Mouse (Mus musculus): Measurements from ENCODE around the gene Gmppa. TPM values are rescaled to one million over a fixed set of nuclear protein-coding genes. Genes with fewer than 3 reads are reported as not detected.

Gene Gmppa
- 79.2 and 89.6 TPM in 2 replicates for polyA plus RNA-seq (2012; ENCODE audit: insufficient read depth, insufficient read length, missing spikeins)

GRCm38 (mm10) chr1:75435475-75436328 is at the start of gene Gmppa:
Gene Gmppa, plus strand, starts transcription at chr1:75435930.
- TF ChIP-seq POLR2A (IDR thresholded peaks at IDR 0.05; ENCODE audit: borderline replicate concordance, low read depth, low read length) (0 out of 2 replicates have a peak, but pooled peaks have one; percentile 5), CTCF (IDR thresholded peaks at IDR 0.05; ENCODE audit: low read depth, low read length) (no peak)
- Histone ChIP-seq H3K4me3 (ENCODE audit: insufficient read depth, low read length) (peak within 1 kb of the TSS; percentile 66), H3K27ac (ENCODE audit: insufficient read depth, low read depth, low read length) (no peak within 1 kb of the TSS), H3K4me1 (ENCODE audit: control insufficient read depth, insufficient read depth, low read length) (peaks cover 5% of the 10 kb centered on the region)

DNA sequence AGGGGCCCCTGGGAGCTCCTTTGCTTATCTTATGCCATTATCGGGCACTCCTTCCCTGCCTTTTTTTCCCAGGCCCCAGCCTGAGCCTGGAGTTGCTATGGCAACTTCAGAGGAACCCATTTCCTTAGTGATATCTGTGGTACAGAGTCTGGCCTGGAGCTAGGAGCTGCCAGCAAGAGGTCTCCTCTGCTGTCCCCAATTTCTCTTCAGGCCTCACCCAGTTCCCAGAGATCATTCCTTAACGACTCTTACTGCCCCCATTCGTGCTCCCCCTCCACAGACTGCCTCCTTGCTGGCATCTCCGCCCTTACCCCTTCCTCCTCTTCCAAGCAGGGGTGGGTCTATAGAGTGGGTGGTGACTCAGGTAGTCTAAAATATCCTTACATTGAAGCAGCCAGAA is 49.6 kb upstream of the Gmppa start:
- Histone ChIP-seq H3K4me3 (ENCODE audit: insufficient read depth, low read length) (no peak overlapping the region), H3K27ac (ENCODE audit: insufficient read depth, low read depth, low read length) (no peak overlapping the region), H3K4me1 (ENCODE audit: control insufficient read depth, insufficient read depth, low read length) (no peaks in the 10 kb centered on the region)
- TF ChIP-seq POLR2A (IDR thresholded peaks at IDR 0.05; ENCODE audit: borderline replicate concordance, low read depth, low read length) (no peak), CTCF (IDR thresholded peaks at IDR 0.05; ENCODE audit: low read depth, low read length) (no peak)

GRCm38 (mm10) chr1:75387469-75387928 is 48.2 kb upstream of the Gmppa start:
- TF ChIP-seq POLR2A (IDR thresholded peaks at IDR 0.05; ENCODE audit: borderline replicate concordance, low read depth, low read length) (no peak), CTCF (IDR thresholded peaks at IDR 0.05; ENCODE audit: low read depth, low read length) (no peak)
- H3K4me3 ChIP-seq (ENCODE audit: insufficient read depth, low read length) = no peak overlapping the region
- H3K27ac ChIP-seq (ENCODE audit: insufficient read depth, low read depth, low read length) = no peak overlapping the region
- no peaks in the 10 kb centered on the region for H3K4me1 ChIP-seq (ENCODE audit: control insufficient read depth, insufficient read depth, low read length)

DNA sequence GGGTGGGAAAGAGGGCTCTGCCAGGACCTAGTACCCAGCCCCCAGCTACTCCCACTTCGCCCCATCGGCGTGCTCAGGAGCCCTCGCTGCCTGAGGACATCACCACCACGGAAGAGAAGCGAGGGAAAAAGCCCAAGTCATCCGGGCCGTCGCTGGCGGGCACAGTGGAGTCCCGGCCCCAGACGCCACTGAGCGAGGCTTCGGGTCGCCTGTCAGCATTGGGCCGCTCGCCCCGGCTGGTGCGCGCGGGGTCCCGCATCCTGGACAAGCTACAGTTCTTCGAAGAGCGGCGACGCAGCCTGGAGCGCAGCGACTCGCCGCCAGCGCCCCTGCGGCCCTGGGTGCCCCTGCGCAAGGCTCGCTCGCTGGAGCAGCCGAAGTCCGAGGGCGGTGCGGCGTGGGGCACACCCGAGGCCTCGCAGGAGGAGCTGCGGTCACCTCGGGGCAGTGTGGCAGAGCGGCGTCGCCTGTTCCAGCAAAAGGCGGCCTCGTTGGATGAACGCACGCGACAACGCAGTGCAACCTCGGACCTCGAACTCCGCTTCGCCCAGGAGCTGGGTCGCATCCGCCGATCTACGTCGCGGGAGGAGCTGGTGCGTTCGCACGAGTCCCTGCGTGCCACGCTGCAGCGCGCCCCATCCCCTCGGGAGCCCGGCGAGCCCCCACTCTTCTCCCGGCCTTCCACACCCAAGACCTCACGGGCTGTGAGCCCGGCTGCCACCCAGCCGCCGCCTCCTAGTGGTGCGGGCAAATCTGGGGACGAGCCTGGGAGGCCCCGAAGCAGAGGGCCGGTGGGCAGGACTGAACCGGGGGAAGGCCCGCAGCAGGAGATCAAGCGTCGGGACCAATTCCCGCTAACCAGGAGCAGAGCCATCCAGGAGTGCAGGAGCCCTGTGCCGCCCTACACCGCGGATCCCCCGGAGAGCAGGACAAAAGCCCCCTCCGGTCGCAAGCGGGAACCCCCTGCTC is 47.5 kb upstream of the Gmppa start:
- no peak overlapping the region for H3K27ac ChIP-seq (ENCODE audit: insufficient read depth, low read depth, low read length)
- no peaks in the 10 kb centered on the region for H3K4me1 ChIP-seq (ENCODE audit: control insufficient read depth, insufficient read depth, low read length)
- TF ChIP-seq POLR2A (IDR thresholded peaks at IDR 0.05; ENCODE audit: borderline replicate concordance, low read depth, low read length) (no peak), CTCF (IDR thresholded peaks at IDR 0.05; ENCODE audit: low read depth, low read length) (no peak)
- H3K4me3 ChIP-seq (ENCODE audit: insufficient read depth, low read length) = no peak overlapping the region

GRCm38 (mm10) chr1:75388898-75389515 is 46.7 kb upstream of the Gmppa start:
- TF ChIP-seq CTCF (IDR thresholded peaks at IDR 0.05; ENCODE audit: low read depth, low read length) (no peak), POLR2A (IDR thresholded peaks at IDR 0.05; ENCODE audit: borderline replicate concordance, low read depth, low read length) (no peak)
- Histone ChIP-seq H3K27ac (ENCODE audit: insufficient read depth, low read depth, low read length) (no peak overlapping the region), H3K4me3 (ENCODE audit: insufficient read depth, low read length) (no peak overlapping the region), H3K4me1 (ENCODE audit: control insufficient read depth, insufficient read depth, low read length) (no peaks in the 10 kb centered on the region)

GRCm38 (mm10) chr1:75393139-75393538 is 42.6 kb upstream of the Gmppa start:
- TF ChIP-seq CTCF (IDR thresholded peaks at IDR 0.05; ENCODE audit: low read depth, low read length) (no peak), POLR2A (IDR thresholded peaks at IDR 0.05; ENCODE audit: borderline replicate concordance, low read depth, low read length) (no peak)
- H3K4me1 ChIP-seq (ENCODE audit: control insufficient read depth, insufficient read depth, low read length) = no peaks in the 10 kb centered on the region
- H3K27ac ChIP-seq (ENCODE audit: insufficient read depth, low read depth, low read length) = no peak overlapping the region
- no peak overlapping the region for H3K4me3 ChIP-seq (ENCODE audit: insufficient read depth, low read length)

- Histone ChIP-seq H3K27ac (ENCODE audit: insufficient read depth, low read depth, low read length) (no peak overlapping the region), H3K4me1 (ENCODE audit: control insufficient read depth, insufficient read depth, low read length) (peaks cover 4% of the 10 kb centered on the region), H3K4me3 (ENCODE audit: insufficient read depth, low read length) (no peak overlapping the region)
- TF ChIP-seq CTCF (IDR thresholded peaks at IDR 0.05; ENCODE audit: low read depth, low read length) (no peak), POLR2A (IDR thresholded peaks at IDR 0.05; ENCODE audit: borderline replicate concordance, low read depth, low read length) (no peak)
Measured at GRCm38 (mm10) chr1:75393846-75394245, 41.9 kb upstream of the Gmppa start.

GRCm38 (mm10) chr1:75398761-75399402 is 36.8 kb upstream of the Gmppa start:
- TF ChIP-seq POLR2A (IDR thresholded peaks at IDR 0.05; ENCODE audit: borderline replicate concordance, low read depth, low read length) = no peak
- peak; percentile 30; the same call in 1 of the 2 replicates for TF ChIP-seq CTCF (IDR thresholded peaks at IDR 0.05; ENCODE audit: low read depth, low read length)
- H3K4me3 ChIP-seq (ENCODE audit: insufficient read depth, low read length) = peak overlapping the region; percentile 79
- H3K4me1 ChIP-seq (ENCODE audit: control insufficient read depth, insufficient read depth, low read length) = peaks cover 28% of the 10 kb centered on the region
- peak overlapping the region; percentile 90 for H3K27ac ChIP-seq (ENCODE audit: insufficient read depth, low read depth, low read length)

Measured in bone marrow macrophage, adult 2 months (primary cell).